8 mouse cellular contexts compared by ENCODE assay signal in genomic region chr11:61043055-61043992, GRCm38 (mm10). TPM values are rescaled to one million over a fixed set of nuclear protein-coding genes. Genes with fewer than 3 reads are reported as not detected.
A peak's percentile ranks its signal among the peaks of the same experiment; 100 is the strongest.
DNase-seq lines count a peak whose midpoint lies in the region; ATAC-seq and TF ChIP-seq lines count a peak whose summit lies in the region.

No protein-coding gene starts in this region.

- no peak for TF ChIP-seq EP300 in CH12.LX (IDR thresholded peaks at IDR 0.05; ENCODE audit: low read length)

- H3K27me3 ChIP-seq in heart, embryonic 10.5 days (ENCODE audit: insufficient read depth, poor library complexity, severe bottlenecking): peaks cover 16% of the 10 kb centered on the region; the same call in 1 of the 2 replicates
- H3K27me3 ChIP-seq in CH12.LX (replicated peaks): no peaks in the 10 kb centered on the region
- H3K27me3 ChIP-seq in intestine, postnatal 0 days (replicated peaks; ENCODE audit: control insufficient read depth, insufficient read depth, low read length): no peaks in the 10 kb centered on the region
- H3K27me3 ChIP-seq in splenic B cell, adult 2 months (ENCODE audit: control insufficient read depth, insufficient read depth, low read length, poor library complexity, severe bottlenecking): no peaks in the 10 kb centered on the region
- no peaks in the 10 kb centered on the region for H3K27me3 ChIP-seq in forebrain, embryonic 13.5 days

- H3K9ac ChIP-seq in CH12.LX (ENCODE audit: insufficient read depth, low read depth): no peak overlapping the region
- H3K9ac ChIP-seq in intestine, postnatal 0 days (ENCODE audit: low read depth, low read length): no peak overlapping the region
- no peak overlapping the region for H3K9ac ChIP-seq in forebrain, embryonic 13.5 days

- no peaks in the 10 kb centered on the region for H3K36me3 ChIP-seq in heart, embryonic 10.5 days
- no peaks in the 10 kb centered on the region for H3K36me3 ChIP-seq in CH12.LX (replicated peaks in 1 of 2; ENCODE audit: control insufficient read depth in 1 of 2, insufficient read depth in 1 of 2, low read length in 1 of 2)
- H3K36me3 ChIP-seq in intestine, postnatal 0 days (ENCODE audit: control insufficient read depth, insufficient read depth): no peaks in the 10 kb centered on the region
- no peaks in the 10 kb centered on the region for H3K36me3 ChIP-seq in splenic B cell, adult 2 months (ENCODE audit: control insufficient read depth, insufficient read depth, low read length, poor library complexity, severe bottlenecking)
- no peaks in the 10 kb centered on the region for H3K36me3 ChIP-seq in forebrain, embryonic 13.5 days (ENCODE audit: poor library complexity, severe bottlenecking)

- DNase-seq in heart, embryonic 10.5 days (ENCODE audit: low spot score): no peak
- DNase-seq in heart, adult 9 months (ENCODE audit: low spot score in 2 of 2): no peak
- peak; percentile 67 for DNase-seq in CH12.LX (ENCODE audit: extremely low read depth)
- DNase-seq in splenic B cell, adult 2 months (ENCODE audit: low read depth, low spot score): peak; percentile 13

- TF ChIP-seq CTCF in CH12.LX (conservative IDR thresholded peaks at IDR 0.05 in 1 of 2, IDR thresholded peaks at IDR 0.05 in 1 of 2; ENCODE audit: low read depth in 2 of 2, low read length in 2 of 2): peak; percentile 53 to 84
- TF ChIP-seq CTCF in intestine, postnatal 0 days (IDR thresholded peaks at IDR 0.05; ENCODE audit: low read depth): peak; percentile 66

- TF ChIP-seq POLR2A in CH12.LX (IDR thresholded peaks at IDR 0.05; ENCODE audit: low read depth, low read length): no peak

- H3K4me1 ChIP-seq in heart, embryonic 10.5 days: peaks cover 43% of the 10 kb centered on the region
- peaks cover 0 to 6% of the 10 kb centered on the region in 2 experiments; a peak in 1 of 4 replicates for H3K4me1 ChIP-seq in CH12.LX (ENCODE audit: control insufficient read depth in 1 of 2, insufficient read depth in 2 of 2)
- 0 out of 2 replicates have a peak, but pooled peaks cover 7% of the 10 kb centered on the region for H3K4me1 ChIP-seq in intestine, postnatal 0 days (replicated peaks; ENCODE audit: control insufficient read depth, insufficient read depth, low read length)
- H3K4me1 ChIP-seq in forebrain, embryonic 13.5 days: 0 out of 2 replicates have a peak, but pooled peaks cover 8% of the 10 kb centered on the region

- H3K79me2 ChIP-seq in CH12.LX (replicated peaks; ENCODE audit: control insufficient read depth, extremely low read depth, insufficient read depth, poor library complexity, severe bottlenecking): no peaks in the 10 kb centered on the region

- peak; percentile 92 for TF ChIP-seq RAD21 in CH12.LX (IDR thresholded peaks at IDR 0.05; ENCODE audit: low read depth, low read length)

- H3K9me3 ChIP-seq in heart, embryonic 10.5 days: no peaks in the 10 kb centered on the region
- no peaks in the 10 kb centered on the region for H3K9me3 ChIP-seq in CH12.LX (replicated peaks; ENCODE audit: low read length)
- H3K9me3 ChIP-seq in intestine, postnatal 0 days (ENCODE audit: control insufficient read depth): no peaks in the 10 kb centered on the region
- no peaks in the 10 kb centered on the region for H3K9me3 ChIP-seq in forebrain, embryonic 13.5 days (replicated peaks)

- ATAC-seq in common myeloid progenitor, adult 5-6 weeks (replicated peaks; ENCODE audit: low read depth, poor library complexity, severe bottlenecking): peak; percentile 33; the same call in 1 of the 2 replicates
- ATAC-seq in intestine, postnatal 0 days: no peak
- ATAC-seq in forebrain, embryonic 13.5 days: no peak
- ATAC-seq in activated CD4-positive, CD25-positive, alpha-beta regulatory T cell, adult 4 months: no peak

- H3K4me2 ChIP-seq in CH12.LX (ENCODE audit: insufficient read depth, low read depth, poor library complexity, severe bottlenecking): no peak overlapping the region
- H3K4me2 ChIP-seq in intestine, postnatal 0 days (replicated peaks; ENCODE audit: low read depth): peak overlapping the region; percentile 30; the same call in 1 of the 2 replicates
- H3K4me2 ChIP-seq in forebrain, embryonic 13.5 days: no peak overlapping the region

- dilution Hi-C loops in CH12.LX (cut with MboI; ENCODE audit: extremely low pct_ligation_motif_present, extremely low pct_unique_long_range_greater_than_20kb, low sequenced_read_pairs): no loop called here

- no peak overlapping the region for H3K27ac ChIP-seq in heart, embryonic 10.5 days
- H3K27ac ChIP-seq in CH12.LX (ENCODE audit: insufficient read depth, low read depth): no peak overlapping the region
- H3K27ac ChIP-seq in intestine, postnatal 0 days (ENCODE audit: low read depth, low read length): no peak overlapping the region
- no peak overlapping the region for H3K27ac ChIP-seq in forebrain, embryonic 13.5 days

- WGBS in heart, embryonic 10.5 days: 71% methylated on average over 12 of the region's 12 CpGs
- 60% methylated on average over 12 of the region's 12 CpGs for WGBS in intestine, postnatal 0 days
- WGBS in forebrain, embryonic 13.5 days: 73% methylated on average over 12 of the region's 12 CpGs

- in situ Hi-C loops in CH12.LX (cut with MboI; ENCODE audit: low pct_ligation_motif_present, low pct_unique_long_range_greater_than_20kb, low sequenced_read_pairs): loop anchor here (10.0 kb wide), 2 partner anchors 109 to 139 kb away; partner anchors contain the start of gene Map2k3

- 0 out of 2 replicates have a peak overlapping the region, but pooled peaks have one; percentile 19 for H3K4me3 ChIP-seq in heart, embryonic 10.5 days
- no peak overlapping the region for H3K4me3 ChIP-seq in CH12.LX (replicated peaks in 1 of 3; ENCODE audit: low read depth in 2 of 3, low read length in 2 of 3, poor library complexity in 1 of 3)
- no peak overlapping the region for H3K4me3 ChIP-seq in intestine, postnatal 0 days (ENCODE audit: low read depth, low read length)
- H3K4me3 ChIP-seq in forebrain, embryonic 13.5 days: no peak overlapping the region

TF ChIP-seq in CH12.LX, 34 proteins besides CTCF, POLR2A, EP300 and RAD21:
- TF ChIP-seq SMC3 (IDR thresholded peaks at IDR 0.05; ENCODE audit: low read depth, low read length) (peak; percentile 90), NELFE (IDR thresholded peaks at IDR 0.05; ENCODE audit: low read depth, low read length) (peak; percentile 25; the same call in 1 of the 2 replicates), ZC3H11A (IDR thresholded peaks at IDR 0.05; ENCODE audit: low read depth, low read length) (peak; percentile 59), BHLHE40 (IDR thresholded peaks at IDR 0.05; ENCODE audit: low read depth, low read length) (no peak), IRF4 (IDR thresholded peaks at IDR 0.05; ENCODE audit: low read depth, low read length) (no peak)

RNA-seq across cellular contexts. Expression of gene Kcnj12, which starts 21.0 kb away (rescaled TPM):
- polyA plus RNA-seq in heart, embryonic 10.5 days (2016; fragmentation: Nextera tagmentation; extraction: Ambion mirVana): 1.4 and 1.7 TPM in 2 replicates
- total RNA-seq in CH12.LX (2012; rRNA removed) (not detected in 2 replicates), CH12.LX (2014; rRNA removed) (not detected in 2 replicates)
- polyA plus RNA-seq in CH12.LX (2012; ENCODE audit: insufficient read length, low read depth): not detected in 2 replicates
- not detected in 2 replicates for total RNA-seq in common myeloid progenitor, adult 5-6 weeks (2017)
- 0.58 and 0.76 TPM in 2 replicates for polyA plus RNA-seq in intestine, postnatal 0 days (2015; fragmentation: Nextera tagmentation; extraction: Ambion mirVana)
- 0.28 and 0.39 TPM in 2 replicates for polyA plus RNA-seq in forebrain, embryonic 13.5 days (2015; fragmentation: Nextera tagmentation; extraction: Ambion mirVana)
- polyA plus RNA-seq in activated CD4-positive, CD25-positive, alpha-beta regulatory T cell, adult 4 months (2017; shearing (Covaris generic)): not detected

Comparison
In these comparisons a context has a peak if more than half of its experiments do, and no peak if none do; other contexts are left out.
1. DNase-seq: peak in CH12.LX (single experiment) and splenic B cell, adult 2 months (single experiment); none in heart, embryonic 10.5 days (single experiment) and heart, adult 9 months (0 of 2).